Mouse (Mus musculus): ENCODE data around the gene Sprtn.

Sprtn gene

DNA sequence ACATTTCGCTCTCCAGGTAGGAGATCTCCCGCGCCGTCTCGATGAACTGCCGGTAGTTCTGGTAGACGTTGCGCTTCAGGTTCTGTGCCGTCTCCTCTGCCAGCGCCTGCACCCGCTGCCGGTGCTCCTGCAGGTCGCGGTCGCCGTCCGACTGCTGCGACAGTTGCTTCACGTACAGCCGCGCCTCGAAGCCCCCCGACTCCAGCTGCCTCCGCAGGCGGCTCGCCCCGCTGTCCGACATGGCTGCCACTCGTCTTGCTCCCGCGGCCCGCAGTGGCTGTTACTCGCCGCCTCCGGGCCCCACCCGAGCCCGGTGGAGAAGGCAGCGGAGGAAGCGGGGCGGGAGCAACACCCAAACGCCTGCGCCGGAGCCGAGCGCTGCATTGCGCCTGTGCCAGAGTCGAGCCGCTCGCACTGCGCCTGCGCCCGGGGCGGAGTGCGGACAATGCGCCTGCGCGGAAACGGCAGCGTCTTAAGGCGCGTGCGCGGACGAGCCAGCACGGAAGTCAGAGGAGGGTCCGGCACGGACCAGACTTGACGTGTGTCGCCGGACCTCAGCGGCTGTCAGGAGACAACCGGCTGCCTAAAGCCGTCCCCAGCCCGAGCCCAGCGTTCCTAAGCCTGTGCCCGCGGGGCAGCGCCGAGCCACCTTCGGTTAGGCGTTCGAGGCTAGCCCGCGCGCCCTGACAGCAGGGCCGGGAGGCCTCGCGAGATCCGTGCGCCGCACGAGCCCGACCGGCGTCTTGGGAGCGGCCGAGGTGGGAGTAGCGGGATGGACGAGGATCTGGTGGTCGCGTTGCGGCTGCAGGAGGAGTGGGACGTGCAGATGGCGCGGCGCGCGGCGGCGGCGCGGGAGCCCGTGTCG, at the start of gene Sprtn, which contains the start of gene Exoc8:
Gene Sprtn (plus strand): TSS at position 501 of the 865 bp plus-strand sequence.
Gene Exoc8 (minus strand): TSS at position 320 of the 865 bp plus-strand sequence.
- peak; percentile 96 for DNase-seq (ENCODE audit: low spot score)

DNA sequence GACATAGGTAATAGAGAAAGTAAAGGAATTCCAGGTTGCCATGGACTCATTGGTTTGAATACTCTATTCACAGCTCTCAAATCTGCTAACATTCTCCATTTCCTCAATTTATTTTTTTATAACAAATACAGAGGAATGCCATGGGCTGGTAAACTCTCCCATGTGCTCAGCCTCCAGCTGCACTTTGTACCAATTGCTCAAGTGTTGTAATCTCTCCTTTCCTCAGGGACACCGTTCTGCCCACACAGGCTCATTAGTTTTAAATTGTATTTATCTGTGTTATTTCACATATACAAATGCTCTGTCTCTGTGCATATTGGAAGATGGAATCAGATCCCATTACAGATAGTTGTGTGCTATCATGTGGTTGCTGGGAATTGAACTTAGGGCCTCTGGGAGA, 44.2 kb upstream of the Sprtn start:
- DNase-seq (ENCODE audit: low spot score) = peak; percentile 69

DNA sequence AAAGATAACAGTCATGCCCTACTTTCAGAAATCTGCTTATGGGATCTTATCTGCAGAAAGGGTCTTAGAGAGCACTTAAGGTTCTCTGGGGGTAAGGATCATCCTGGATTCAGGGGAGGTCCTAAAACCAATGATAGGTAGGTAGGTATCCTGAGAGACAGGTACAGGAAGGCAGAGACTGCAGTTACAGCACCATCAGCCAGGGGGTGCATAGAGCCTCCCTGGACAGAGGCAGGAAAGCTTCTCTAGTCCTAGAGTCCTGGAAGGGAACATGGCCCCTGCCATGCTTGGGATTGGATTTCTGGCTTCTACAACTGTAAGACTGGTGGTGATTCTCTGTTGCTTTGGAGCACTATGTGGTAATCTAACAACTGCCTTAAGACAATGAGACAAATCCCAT, 38.2 kb upstream of the Sprtn start:
- DNase-seq (ENCODE audit: low spot score) = peak; percentile 49

DNA sequence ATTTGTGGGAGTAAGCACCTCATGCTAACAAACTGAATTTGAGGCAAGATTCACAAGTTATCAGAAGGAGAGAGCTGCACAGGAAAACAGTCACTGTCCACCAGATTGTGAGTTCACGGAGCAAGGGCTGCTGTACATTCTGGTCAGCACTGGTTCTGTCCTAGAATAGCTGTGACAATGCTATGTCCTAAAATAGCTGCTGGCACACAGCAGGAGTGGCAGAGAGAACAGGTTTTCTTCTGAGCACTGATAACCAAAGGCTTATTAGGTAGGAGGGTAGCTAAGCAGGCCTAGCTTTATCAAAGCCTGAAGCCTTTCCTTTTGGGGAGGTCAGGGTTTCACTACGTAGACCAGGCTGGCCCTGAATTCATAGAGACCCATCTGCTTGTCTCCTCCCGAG, 37.5 kb upstream of the Sprtn start:
- DNase-seq (ENCODE audit: low spot score) = peak; percentile 55

DNA sequence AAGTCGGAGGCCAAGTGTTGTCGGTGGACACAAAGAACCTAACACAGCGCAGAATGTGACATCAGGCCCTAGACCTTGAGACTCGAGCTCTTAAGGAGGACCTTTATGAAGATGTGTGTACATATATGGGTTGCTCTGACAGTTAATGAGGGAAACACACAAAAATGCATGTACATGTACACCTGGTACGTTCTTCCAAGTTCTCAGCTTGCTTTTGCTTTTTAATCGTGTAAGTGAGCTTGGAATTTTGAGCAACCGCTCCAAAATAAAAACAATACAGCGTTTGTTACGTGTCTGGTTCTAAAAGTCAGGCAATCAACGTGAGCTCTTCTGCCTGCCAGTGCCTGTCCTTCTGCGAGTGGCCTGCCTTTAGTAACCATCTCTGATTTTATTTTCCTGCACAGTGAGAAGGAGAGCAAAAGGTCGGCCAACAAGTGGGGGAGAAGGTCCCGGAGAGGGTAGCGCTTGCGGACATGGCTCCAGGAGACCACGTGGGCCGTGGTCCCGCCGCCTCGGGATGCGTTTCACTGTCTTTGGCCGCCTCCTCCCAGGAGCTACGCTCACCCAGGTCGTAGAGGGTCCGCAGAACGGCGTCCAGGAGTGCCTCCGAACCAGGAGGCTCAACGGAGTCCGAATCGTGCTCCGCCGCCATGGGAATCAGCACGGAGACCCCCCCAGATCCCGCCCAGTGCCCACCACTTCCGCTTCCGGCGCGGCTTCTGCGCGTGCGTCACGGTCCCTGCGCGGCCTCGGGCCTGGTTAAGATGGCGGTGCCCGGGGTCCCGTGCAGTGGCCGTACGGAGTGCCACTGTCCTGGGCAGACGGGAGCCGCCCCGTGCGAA, 35.1 kb upstream of the Sprtn start, which contains the start of the genes Gnpat and 2810004N23Rik:
Gene Gnpat (plus strand): TSS at position 713 of the 842 bp plus-strand sequence.
Gene 2810004N23Rik (minus strand): TSS at position 800 of the 842 bp plus-strand sequence.
- peak; percentile 88 for DNase-seq (ENCODE audit: low spot score)

DNA sequence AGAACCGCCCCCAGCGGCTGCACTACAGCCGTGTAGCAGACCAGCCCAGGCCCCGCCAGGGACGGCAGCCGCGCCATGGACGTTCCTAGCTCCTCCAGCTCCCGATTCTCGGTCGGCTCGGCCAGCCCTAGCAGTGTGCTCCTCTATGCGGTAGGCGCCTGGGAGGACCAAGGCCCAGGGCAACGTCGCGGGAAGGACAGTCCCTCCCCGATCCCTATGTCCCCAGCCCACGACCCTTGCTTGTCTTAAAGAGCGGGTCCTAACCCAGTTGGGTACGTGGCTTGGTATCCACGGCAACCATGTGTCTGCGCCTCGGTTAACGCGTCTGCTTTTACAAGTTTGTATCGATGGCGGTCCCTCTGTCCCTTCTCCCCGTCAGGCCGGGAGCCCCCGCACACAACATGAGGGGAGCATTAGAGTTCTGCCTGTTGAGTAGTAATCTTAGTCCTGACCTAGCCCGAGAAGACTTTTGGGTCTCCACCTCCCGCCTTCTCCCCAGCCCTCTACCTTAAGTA, 34.5 kb upstream of the Sprtn start:
- DNase-seq (ENCODE audit: low spot score) = no peak

DNA sequence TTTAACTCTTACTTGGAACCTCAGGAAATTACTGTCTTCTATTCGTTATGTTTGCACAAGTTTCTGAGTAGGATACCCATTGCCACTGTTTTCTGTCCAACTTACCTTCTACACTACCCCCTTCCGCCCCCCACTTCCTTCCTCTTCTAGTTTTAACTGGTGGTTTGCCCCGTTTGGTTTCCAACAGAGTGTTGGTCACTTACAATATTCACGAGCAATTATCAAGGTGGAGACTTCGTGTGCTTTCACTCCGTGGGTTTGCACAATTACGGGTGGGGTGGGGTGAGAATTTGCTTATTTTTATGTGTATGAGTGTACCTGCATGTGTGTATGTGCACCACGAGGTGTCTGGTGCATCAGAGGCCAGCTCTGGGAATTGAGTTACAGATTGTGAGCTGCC, 34.0 kb upstream of the Sprtn start:
- DNase-seq (ENCODE audit: low spot score) = peak; percentile 67

DNA sequence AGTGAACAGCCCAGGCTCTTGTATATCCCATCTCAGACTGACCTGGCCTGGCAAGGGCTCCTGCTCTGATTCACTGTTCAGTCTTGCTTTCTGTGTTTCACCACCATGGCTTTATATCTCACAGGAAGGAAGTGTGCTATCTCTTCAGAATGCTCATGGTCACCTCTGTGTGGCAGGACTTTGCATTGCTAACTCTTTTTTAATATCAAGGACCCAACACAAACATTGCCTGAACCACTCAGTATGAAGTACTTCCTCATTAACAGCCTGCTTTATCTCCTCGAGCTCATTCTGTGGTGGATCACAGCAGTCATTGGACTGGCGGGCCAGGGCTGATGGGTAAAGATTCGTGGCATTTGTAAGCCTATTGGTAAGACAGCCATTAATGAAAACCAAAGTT, 31.0 kb upstream of the Sprtn start:
- no peak for DNase-seq (ENCODE audit: low spot score)

DNA sequence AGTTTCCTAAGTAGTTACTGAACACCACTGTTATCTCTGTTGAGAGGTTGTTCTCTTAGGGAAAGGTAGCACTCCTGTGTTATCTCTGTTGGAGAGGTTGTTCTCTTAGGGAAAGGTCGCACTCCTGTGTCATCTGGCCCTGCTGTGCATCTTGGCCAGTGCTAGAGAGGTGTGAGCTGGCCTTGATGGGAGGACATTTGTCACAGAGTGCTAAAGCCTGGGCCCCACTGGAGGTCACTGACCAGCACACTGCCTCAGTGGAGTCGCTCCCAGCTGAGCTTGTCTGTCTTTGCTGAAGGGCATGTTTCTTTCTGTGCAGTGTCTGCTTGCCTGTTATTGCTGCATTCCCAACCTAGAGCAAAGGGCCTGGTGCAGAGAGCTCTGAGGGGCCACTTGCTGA, 30.6 kb upstream of the Sprtn start:
- DNase-seq (ENCODE audit: low spot score) = no peak

DNA sequence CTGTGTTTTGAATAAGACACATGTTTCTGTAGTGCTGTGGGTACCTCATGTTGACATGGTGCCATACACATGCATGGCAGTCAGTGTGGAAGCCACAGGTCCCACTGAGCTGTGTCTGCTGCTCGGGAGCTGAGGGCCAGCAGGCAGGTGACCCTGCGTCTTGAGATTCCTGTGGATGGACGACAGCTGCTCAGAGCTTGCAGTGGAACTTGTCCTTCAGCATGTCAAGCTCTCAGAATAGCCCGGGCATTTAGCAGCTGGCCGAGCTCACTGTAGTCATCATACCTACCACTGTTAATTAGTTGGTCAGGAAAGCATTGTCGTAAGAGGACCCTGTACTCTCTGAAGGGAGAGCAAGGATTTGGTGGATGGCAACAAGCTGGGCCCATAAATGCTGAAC, 28.0 kb upstream of the Sprtn start:
- no peak for DNase-seq (ENCODE audit: low spot score)

DNA sequence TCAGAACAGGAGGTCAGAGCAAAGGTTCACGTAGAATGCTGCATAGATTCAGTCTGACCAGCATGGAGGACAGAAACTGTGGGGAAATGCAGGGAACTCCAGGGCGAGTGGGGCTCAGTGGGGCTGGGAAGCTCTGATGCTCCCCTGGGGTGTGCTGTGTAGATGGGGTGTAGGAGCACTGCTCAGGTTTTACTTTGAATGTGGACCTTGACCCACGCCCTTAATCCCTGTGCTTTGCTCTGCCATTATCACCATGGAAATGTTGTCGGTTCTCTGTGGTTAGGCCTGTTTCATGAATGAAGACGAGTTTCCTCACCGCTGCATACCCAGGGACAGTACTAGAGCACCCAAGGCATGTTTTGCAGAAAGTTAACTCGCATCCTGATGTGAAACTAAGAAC, 26.2 kb upstream of the Sprtn start:
- no peak for DNase-seq (ENCODE audit: low spot score)

DNA sequence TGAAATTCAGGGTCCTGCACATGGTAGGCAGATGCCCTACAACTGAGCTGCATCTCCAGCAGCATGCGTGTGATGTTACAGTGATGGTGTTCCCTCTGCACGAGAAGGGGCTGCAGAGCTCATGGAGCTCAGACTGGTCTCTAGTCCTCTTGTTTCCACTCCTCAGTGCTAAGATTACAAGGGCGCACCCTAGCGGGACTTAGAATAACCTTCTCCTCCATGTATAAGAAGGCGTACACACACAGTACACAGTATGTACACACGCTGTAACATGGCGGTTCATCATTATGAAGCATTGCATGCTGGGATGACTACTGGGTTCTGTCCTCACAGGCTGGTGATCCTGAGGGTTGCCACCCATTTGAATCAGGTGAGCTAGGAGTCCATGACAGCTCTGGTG, 25.6 kb upstream of the Sprtn start:
- DNase-seq (ENCODE audit: low spot score) = no peak

DNA sequence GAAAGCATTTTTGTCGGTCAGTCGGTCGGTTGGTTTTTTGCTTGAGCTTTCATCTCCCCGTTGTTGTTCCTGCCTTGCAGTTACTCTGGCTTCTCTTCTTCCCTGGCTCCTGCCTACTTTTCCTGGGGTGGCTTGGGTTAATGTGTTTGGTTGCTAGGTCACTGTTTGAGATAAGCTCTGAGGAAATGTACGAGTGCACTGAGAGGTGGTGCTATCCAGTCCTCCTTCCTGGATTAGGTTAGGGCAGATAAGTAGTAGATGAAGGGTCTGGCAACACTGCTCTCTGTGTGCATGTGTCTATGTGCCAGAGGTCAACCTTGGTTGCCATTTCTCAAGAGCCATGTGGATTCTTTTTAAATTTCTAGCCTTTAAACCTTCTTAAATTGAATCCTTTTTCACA, 25.0 kb upstream of the Sprtn start:
- peak; percentile 50 for DNase-seq (ENCODE audit: low spot score)

DNA sequence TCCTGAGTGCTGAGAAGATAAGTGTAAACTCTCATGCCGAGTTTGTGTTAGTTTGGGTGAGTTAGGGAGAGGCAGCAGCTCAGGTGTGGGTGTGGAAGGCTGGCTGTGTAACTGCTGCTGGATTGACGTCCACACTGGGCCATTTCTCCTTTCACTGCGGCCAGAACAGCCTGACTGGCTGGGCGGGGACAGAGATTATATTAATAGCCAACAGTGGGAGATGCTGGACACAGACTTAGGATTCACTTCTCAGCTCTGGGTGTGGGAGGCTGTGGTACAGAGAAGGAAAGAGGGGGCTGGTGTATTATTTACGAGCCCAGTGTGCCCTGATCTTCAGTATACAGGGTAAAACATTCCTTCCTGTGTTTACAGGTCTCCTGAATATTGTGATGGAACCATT, 19.5 kb upstream of the Sprtn start:
- no peak for DNase-seq (ENCODE audit: low spot score)

DNA sequence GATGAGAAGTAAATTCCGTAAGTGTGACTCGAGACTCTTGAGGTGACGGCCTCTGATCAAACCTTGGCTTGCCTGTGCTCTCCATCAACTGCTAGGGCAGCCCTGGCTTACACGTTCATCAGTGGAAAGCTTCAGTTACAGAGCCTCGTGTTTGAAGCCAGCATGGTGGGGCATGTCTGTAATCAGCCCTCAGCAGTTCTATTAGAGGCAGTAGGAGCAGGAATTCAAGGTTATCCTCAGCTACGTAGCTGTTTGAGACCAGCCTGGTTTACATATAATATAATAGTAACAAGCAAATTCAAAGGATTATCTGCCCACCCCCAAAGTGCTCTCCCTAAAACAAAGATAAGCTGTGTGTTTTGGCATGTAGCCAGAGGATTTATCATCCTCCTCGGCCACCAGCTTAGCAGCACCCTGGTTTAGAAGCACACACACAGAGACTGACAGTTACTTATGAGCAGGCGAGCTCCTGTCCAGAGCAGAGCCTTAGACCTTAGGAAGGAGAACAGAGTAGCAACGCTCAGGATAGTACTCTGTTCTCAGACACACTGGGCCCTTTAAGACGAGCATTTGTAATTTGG, 18.6 kb upstream of the Sprtn start:
- DNase-seq (ENCODE audit: low spot score) = no peak

DNA sequence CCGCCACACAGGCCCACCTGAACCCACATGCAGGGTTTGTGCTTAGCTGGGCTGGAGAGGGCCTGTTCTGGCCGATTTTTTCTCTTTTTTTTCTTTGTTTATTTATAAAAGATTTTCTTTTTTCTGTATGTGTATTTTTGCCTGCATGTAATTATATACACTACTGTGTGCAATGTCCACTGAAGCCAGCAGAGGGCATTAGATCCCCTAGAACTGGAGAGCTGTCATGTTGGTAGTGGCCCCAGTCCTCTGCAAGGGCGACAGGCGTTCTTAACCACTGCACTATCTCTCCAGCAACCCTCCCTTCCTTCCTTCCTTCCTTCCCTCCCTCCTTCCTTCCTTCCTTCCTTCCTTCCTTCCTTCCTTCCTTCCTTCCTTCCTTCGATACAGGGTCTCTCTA, 9.3 kb upstream of the Sprtn start:
- no peak for DNase-seq (ENCODE audit: low spot score)

DNA sequence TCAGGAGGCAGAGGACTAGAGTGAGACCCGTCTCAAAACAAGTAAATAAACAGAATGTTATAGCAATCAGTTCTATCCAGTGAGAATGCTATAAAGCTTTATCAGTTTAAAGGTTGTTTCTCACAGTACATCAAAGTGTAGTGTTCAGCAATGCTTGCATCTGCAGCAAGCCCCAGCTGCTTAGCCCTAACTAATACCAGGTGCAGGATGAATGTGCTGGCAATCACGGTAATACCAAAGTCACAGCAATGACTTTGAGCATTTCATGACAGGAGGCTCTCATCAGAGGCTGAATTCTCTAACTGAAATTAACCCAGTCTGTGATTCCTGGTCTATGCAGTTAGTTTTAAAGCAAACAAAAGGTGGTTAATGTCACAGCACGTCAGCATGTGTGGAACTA, 5.1 kb upstream of the Sprtn start:
- DNase-seq (ENCODE audit: low spot score) = no peak

DNA sequence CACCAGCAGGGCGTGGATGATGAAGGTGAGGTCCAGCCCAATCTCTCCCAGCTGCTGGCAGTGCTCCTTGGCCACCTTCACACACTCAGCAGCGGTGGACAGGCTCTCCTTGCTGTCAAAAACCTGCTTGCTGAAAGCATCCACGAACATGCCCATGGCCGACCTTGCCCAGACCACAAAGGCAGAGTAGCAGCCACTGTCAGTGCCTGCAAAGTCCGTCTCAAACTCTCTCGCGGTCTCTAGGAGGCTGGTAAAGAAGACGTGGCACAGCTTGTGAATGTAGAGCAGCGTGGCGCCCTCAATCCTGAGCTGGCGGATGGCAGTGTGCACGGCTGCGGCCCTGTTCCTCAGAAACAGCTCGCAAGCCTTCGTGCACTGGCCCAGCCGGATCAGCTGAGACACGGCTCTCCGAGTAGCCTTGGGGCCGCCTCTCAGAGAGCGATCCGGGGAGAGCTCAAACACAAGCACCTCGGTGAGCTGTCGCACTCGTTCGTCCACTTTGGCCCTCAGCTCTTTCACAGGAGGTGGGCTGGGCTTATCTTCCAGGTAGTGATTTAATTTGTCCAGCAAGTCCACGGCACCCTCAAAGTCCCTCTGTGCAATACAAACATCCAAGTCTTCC, 1.6 kb upstream of the Sprtn start:
- no peak for DNase-seq (ENCODE audit: low spot score)

DNA sequence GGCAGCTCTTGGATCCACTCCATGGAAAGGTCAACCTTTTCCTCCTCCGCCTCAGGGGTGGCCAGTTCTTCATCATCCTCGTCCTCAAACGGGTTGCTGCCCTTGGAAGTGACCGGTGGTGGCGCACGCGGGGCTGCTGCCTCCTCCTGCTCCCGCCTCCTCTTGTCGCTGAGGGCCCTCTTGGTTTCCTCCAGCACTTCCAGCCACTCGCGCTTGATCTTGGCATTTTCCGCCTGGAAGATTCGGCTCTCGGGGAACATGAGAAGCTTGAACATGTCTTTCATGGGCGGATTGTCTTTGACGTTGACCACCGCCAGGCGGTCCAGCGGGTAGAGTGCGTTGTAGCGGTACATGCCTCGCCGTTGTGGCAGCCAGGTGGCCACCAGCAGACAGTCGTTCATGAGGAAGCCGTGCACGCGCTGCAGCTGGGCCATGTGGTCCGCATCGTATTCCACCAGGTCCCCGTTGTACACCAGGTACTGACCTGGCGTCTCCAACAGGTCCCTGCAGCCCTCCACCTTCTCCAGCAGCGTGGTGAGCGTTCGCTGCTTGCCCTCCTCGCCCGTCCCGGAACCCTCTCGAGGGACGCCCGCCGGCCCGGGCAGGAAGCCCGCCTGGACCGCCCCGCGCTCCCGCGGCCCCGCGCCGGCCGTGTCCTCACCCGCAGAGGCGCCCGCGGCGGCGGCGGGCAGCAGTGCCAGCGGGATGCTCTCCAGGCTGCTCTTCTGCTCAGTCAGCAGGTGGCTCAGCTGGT, 877 bp upstream of the Sprtn start:
- DNase-seq (ENCODE audit: low spot score) = peak; percentile 62

DNA sequence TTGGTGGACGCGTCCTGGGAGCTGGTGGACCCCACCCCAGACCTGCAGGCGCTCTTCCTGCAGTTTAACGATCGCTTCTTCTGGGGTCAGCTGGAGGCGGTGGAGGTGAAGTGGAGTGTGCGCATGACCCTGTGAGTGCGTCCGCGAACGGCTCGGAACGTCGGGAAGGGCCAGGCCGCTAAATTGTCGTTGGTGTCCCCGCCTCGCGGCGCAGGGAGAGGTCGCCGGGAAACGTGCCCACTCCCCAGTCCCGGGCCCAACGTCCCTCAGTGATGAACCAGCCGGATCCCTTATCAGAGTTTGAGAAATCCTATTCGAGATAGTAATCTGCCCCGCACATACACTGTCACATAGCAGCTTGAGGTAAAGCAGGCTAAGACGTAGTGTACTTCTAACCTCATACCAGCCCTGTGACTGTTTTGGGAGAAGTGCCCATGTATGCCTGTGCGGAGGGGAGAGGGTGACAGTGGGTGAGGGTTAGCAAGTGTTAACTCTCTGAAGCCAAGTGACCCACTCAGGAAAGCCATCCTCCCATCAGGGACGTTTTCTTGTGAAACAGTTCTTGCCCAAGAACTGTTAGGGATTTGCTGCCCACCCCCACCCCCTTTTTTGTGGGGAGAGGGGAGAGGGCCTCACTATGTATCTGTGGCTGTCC, 692 bp downstream of the Sprtn start:
- DNase-seq (ENCODE audit: low spot score) = peak; percentile 68

DNA sequence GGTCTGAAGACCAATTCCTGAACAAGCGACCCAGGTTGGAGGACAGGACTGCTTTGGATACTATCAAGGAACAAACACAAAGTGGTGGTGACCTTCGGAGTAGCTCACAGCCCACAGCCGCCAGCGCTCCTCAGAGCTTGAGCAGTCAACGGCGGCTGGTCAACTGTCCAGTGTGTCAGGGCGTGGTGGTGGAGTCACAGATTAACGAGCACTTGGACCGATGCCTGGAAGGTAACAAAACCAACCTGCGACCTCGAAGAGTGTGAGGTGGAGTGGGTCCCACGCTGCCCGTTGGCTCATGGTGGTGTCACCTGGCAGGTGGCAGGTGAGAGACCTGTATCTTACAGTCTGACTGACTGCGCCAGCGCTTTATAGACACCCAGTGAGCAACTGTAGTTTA, 5.5 kb downstream of the Sprtn start:
- DNase-seq (ENCODE audit: low spot score) = no peak
